Mouse (Mus musculus) megakaryocyte, embryonic 14.5 days (primary cell): ENCODE measurements around the gene Msl1.

Experiments used
- FLI1 ChIP-seq: IDR thresholded peaks from 2 replicates; pipeline ENCODE4 v1.6.1; 2012; ENCODE audit warnings: low read length, inconsistent platforms, mixed read lengths
- GATA1 ChIP-seq: IDR thresholded peaks from 3 replicates; pipeline ENCODE4 v1.6.1; 2012; ENCODE audit warnings: mixed read lengths, low read length, inconsistent platforms, borderline replicate concordance

DNA sequence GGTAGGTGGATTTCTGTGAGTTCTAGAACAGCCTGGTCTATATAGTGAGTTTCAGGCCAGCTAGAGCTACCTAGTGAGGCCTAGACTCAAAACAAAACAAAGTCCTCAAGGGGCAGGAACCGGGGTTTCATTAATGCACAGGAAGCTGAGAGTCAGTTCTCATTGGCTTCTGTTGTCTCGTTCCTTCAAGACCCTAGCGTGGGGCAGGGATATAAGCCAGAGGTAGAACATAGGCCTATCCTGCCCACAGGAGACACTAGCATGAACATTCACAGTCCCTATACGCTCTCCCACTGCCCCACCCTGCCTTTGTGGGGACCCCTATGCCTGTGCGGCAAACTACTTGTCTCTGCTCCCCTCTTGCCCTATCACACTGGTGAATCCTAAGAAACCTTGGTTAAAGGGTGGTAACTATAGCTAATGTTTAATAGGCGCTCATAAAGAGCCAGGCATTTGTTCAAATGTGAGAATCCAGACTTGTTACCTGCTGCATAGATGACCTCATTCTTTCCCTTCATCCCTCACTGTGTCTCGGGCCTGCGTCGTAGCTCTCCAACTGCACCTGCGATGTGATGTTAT lies 42.7 kb upstream of the Msl1 start:
- no peak for TF ChIP-seq GATA1
- no peak for TF ChIP-seq FLI1
